Mouse (Mus musculus) cerebellum, adult (tissue): ENCODE measurements around the gene D8Ertd738e.

ENCODE experiments used
- ATAC-seq: cut with Nextera tagmentation; 2 replicates; pipeline ENCODE4 v1.9.2; 2017; ENCODE audit warnings: mild to moderate bottlenecking, moderate library complexity, mixed read lengths; ENCODE audit not compliant: insufficient number of reproducible peaks, low FRiP score, low TSS enrichment

The D8Ertd738e gene

GRCm38 (mm10) chr8:84236998-84237473 is 12.5 kb downstream of the D8Ertd738e start, which contains the start of gene Zswim4:
Zswim4 (minus strand) TSS chr8:84237055.
- ATAC-seq: peak; percentile 99

- ATAC-seq: no peak
These were observed 13.0 kb downstream of the D8Ertd738e start for GRCm38 (mm10) chr8:84236410-84236997.

GRCm38 (mm10) chr8:84235746-84236409 is 13.6 kb downstream of the D8Ertd738e start:
- ATAC-seq: no peak

GRCm38 (mm10) chr8:84233055-84233454 is 16.5 kb downstream of the D8Ertd738e start:
- ATAC-seq: no peak

GRCm38 (mm10) chr8:84230735-84231134 is 18.8 kb downstream of the D8Ertd738e start:
- no peak for ATAC-seq

- ATAC-seq: no peak
These were observed 26.0 kb downstream of the D8Ertd738e start for GRCm38 (mm10) chr8:84223322-84224029.

GRCm38 (mm10) chr8:84222566-84223165 is 26.9 kb downstream of the D8Ertd738e start:
- ATAC-seq: no peak

GRCm38 (mm10) chr8:84220105-84220504 is 29.4 kb downstream of the D8Ertd738e start:
- no peak for ATAC-seq

GRCm38 (mm10) chr8:84218143-84218542 is 31.4 kb downstream of the D8Ertd738e start:
- no peak for ATAC-seq

- ATAC-seq: no peak
These were observed 32.3 kb downstream of the D8Ertd738e start for GRCm38 (mm10) chr8:84217206-84217605.

- ATAC-seq: no peak
These were observed 36.2 kb downstream of the D8Ertd738e start for GRCm38 (mm10) chr8:84213277-84213676.

GRCm38 (mm10) chr8:84211881-84212563 is 37.5 kb downstream of the D8Ertd738e start:
- no peak for ATAC-seq

- ATAC-seq: no peak
These were observed 38.3 kb downstream of the D8Ertd738e start for GRCm38 (mm10) chr8:84211202-84211601.

- peak; percentile 45; the same call in 1 of the 2 replicates for ATAC-seq
These were observed 39.2 kb downstream of the D8Ertd738e start for GRCm38 (mm10) chr8:84210167-84210791.

- ATAC-seq: no peak
These were observed 40.8 kb downstream of the D8Ertd738e start for GRCm38 (mm10) chr8:84208381-84209380.

- no peak for ATAC-seq
These were observed 41.7 kb downstream of the D8Ertd738e start for GRCm38 (mm10) chr8:84207811-84208210.

GRCm38 (mm10) chr8:84206666-84207065 is 42.9 kb downstream of the D8Ertd738e start:
- ATAC-seq: no peak

GRCm38 (mm10) chr8:84205073-84205472 is 44.4 kb downstream of the D8Ertd738e start:
- ATAC-seq: no peak
